Mouse (Mus musculus) CD4-positive naive resting alpha-beta T cell, adult 57 days (primary cell): ENCODE results near the gene Pabpc5. TPM values are rescaled to one million over a fixed set of nuclear protein-coding genes. Genes with fewer than 3 reads are reported as not detected.

Experiments
- total RNA-seq: library from RNA; stranded (reverse); gene quantifications from one replicate; pipeline ENCODE4 v1.2.4, GENCODE M21; 2023

Gene Pabpc5
- total RNA-seq, result not detected

GRCm38 (mm10) chrX:119927081-119927571 is at the start of gene Pabpc5:
Gene Pabpc5 (plus strand): TSS chrX:119927196.

